In the genomic region with DNA sequence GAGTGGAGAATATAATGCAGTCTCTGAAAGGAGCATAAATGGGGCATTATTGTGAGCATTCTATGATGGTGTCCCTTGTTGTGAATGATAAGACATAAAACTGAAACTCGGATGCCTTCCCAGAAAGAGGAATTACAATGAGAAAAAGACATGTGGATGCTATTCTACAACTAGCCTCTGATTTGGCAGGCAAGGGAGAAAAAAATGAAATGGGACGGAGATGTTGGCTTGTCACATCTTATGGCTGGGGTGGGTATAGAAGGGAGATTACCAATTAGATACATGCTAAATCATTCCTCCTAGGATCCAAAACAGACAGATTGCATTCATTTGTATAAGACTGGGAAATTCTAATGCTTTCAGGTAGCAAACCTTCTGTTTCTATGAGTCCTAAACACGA, we compare ENCODE assay signal across 31 mouse cellular contexts.
"Had no signal": no experiment of that assay in that cellular context is flagged by ENCODE, and none has a peak within 500 bp of the region (broad histone marks: within the 10 kb centered on the region; RNA-seq: fewer than 3 reads in every experiment).

No protein-coding gene starts in this region.

- H3K4me3 ChIP-seq: limb, embryonic 10.5 days; limb, embryonic 12.5 days; limb, embryonic 13.5 days; limb, embryonic 15.5 days; liver, embryonic 12.5 days; liver, embryonic 13.5 days; liver, embryonic 15.5 days; lung, embryonic 15.5 days; megakaryocyte, embryonic 14.5 days; midbrain, embryonic 10.5 days; midbrain, embryonic 12.5 days; midbrain, embryonic 13.5 days; midbrain, embryonic 15.5 days; myocyte had no signal

- ATAC-seq: liver, embryonic 12.5 days; liver, postnatal 0 days; lung, postnatal 0 days; midbrain, embryonic 13.5 days; midbrain, embryonic 15.5 days; midbrain, embryonic 16.5 days had no signal

- H3K36me3 ChIP-seq: limb, embryonic 10.5 days; limb, embryonic 12.5 days; limb, embryonic 13.5 days; limb, embryonic 15.5 days; liver, embryonic 12.5 days; liver, embryonic 13.5 days; liver, embryonic 15.5 days; lung, embryonic 15.5 days; midbrain, embryonic 10.5 days; midbrain, embryonic 12.5 days; midbrain, embryonic 13.5 days; midbrain, embryonic 15.5 days had no signal

- DNase-seq: left cerebral cortex, postnatal 4 days; liver; liver, embryonic 13.5 days; liver, postnatal 0 days; lung, adult 18-20 months; lung, adult 2 months; lung, postnatal 10 days; lung, postnatal 14 days; lung, postnatal 36 days; lung, postnatal 4 days; midbrain, embryonic 14.5 days had no signal

- H3K4me2 ChIP-seq: limb, embryonic 12.5 days; limb, embryonic 13.5 days; limb, embryonic 15.5 days; liver, embryonic 11.5 days; liver, embryonic 12.5 days; liver, embryonic 13.5 days; liver, embryonic 15.5 days; lung, embryonic 14.5 days; lung, embryonic 15.5 days; midbrain, embryonic 11.5 days; midbrain, embryonic 12.5 days; midbrain, embryonic 13.5 days; midbrain, embryonic 15.5 days had no signal

- H3K4me1 ChIP-seq: limb, embryonic 10.5 days; limb, embryonic 12.5 days; limb, embryonic 13.5 days; limb, embryonic 15.5 days; liver, embryonic 12.5 days; liver, embryonic 13.5 days; liver, embryonic 15.5 days; lung, embryonic 15.5 days; megakaryocyte, embryonic 14.5 days; midbrain, embryonic 12.5 days; midbrain, embryonic 13.5 days; midbrain, embryonic 15.5 days had no signal

- H3K9ac ChIP-seq: limb, embryonic 12.5 days; limb, embryonic 13.5 days; limb, embryonic 15.5 days; liver, embryonic 12.5 days; liver, embryonic 13.5 days; liver, embryonic 14.5 days; liver, embryonic 15.5 days; liver, postnatal 0 days; lung, embryonic 14.5 days; lung, embryonic 15.5 days; midbrain, embryonic 12.5 days; midbrain, embryonic 13.5 days; midbrain, embryonic 15.5 days had no signal

- H3K27me3 ChIP-seq: limb, embryonic 12.5 days; limb, embryonic 13.5 days; limb, embryonic 15.5 days; liver, embryonic 12.5 days; liver, embryonic 13.5 days; liver, embryonic 15.5 days; lung, embryonic 15.5 days; megakaryocyte, embryonic 14.5 days; midbrain, embryonic 12.5 days; midbrain, embryonic 13.5 days; midbrain, embryonic 15.5 days had no signal

- H3K27ac ChIP-seq: limb, embryonic 10.5 days; limb, embryonic 12.5 days; limb, embryonic 13.5 days; limb, embryonic 15.5 days; liver, embryonic 12.5 days; liver, embryonic 13.5 days; liver, embryonic 14.5 days; liver, embryonic 15.5 days; lung, embryonic 15.5 days; macrophage; midbrain, embryonic 10.5 days; midbrain, embryonic 12.5 days; midbrain, embryonic 13.5 days; midbrain, embryonic 15.5 days had no signal

- H3K9me3 ChIP-seq: limb, embryonic 10.5 days; limb, embryonic 12.5 days; limb, embryonic 13.5 days; limb, embryonic 15.5 days; liver, embryonic 12.5 days; liver, embryonic 13.5 days; liver, embryonic 15.5 days; lung, embryonic 15.5 days; midbrain, embryonic 10.5 days; midbrain, embryonic 12.5 days; midbrain, embryonic 13.5 days; midbrain, embryonic 15.5 days had no signal
